Mouse (Mus musculus): Measurements from ENCODE around the gene Sgpp2. TPM values are rescaled to one million over a fixed set of nuclear protein-coding genes. Genes with fewer than 3 reads are reported as not detected.

Gene Sgpp2
- 0.14 TPM for polyA plus RNA-seq (2017; shearing (Covaris generic))

DNA sequence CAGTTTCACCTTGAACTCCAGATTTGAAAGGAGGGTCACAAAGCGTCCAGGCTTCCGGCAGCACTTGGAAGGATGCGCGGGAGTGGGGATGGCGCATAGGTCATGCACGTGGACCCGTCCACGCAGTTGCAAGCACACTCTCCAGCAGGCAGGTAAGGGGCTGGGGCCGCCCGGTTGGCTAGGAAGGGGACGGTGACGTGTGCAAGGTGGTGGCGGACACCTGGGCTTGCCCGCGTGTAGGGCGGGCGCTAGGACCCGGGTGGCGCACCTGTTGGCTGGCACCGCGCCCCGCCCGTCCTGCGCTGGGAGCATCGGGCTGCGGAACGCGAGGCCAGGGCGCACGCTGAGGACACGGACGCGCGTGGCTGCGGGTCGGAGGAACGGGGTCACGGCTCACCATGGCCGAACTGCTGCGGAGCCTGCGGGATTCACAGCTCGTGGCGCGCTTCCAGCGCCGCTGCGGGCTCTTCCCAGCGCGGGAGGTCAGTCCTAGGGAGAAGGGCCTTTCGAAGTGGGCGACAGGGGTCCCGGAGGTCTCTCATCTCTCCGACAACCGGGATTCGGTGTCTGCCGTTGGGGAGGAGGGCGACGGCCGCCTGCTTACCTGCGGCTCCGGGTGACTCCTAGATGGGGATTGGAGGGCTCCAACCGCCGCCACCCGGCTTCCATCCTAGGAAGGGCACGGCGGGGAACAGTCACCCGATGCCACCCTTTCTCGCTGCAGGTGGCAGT lies at the start of gene Sgpp2:
Gene Sgpp2 (plus strand): TSS at position 325 of the 732 bp plus-strand sequence.

Other genes with a start within 250 kb of the Sgpp2 start
- 0.11 TPM for gene Pax3, start 113.2 kb upstream of the Sgpp2 start, polyA plus RNA-seq (2017; shearing (Covaris generic))
- 67.5 TPM for gene Farsb, start 178.6 kb downstream of the Sgpp2 start, polyA plus RNA-seq (2017; shearing (Covaris generic))
- 1.0 TPM for gene Mogat1, start 200.6 kb downstream of the Sgpp2 start, polyA plus RNA-seq (2017; shearing (Covaris generic))
- gene BC035947, start 201.8 kb downstream of the Sgpp2 start, polyA plus RNA-seq (2017; shearing (Covaris generic)): not detected